Mouse (Mus musculus): ENCODE results near the gene Myo6.
A peak's percentile ranks its signal among the peaks of the same experiment; 100 is the strongest.

GRCm38 (mm10) chr9:80342520-80342919 is 177.7 kb downstream of the Myo6 start:
- TF ChIP-seq CTCF (conservative IDR thresholded peaks at IDR 0.05 in 1 of 2, IDR thresholded peaks at IDR 0.05 in 1 of 2; ENCODE audit: low read depth in 2 of 2, low read length in 2 of 2) (no peak), CHD1 (IDR thresholded peaks at IDR 0.05; ENCODE audit: low read depth, low read length) (no peak), EP300 (IDR thresholded peaks at IDR 0.05; ENCODE audit: low read length) (no peak), TCF12 (IDR thresholded peaks at IDR 0.05; ENCODE audit: low read depth, low read length) (no peak), USF2 (conservative IDR thresholded peaks at IDR 0.05; ENCODE audit: low read depth, low read length) (no peak), MYC (IDR thresholded peaks at IDR 0.05; ENCODE audit: low read depth, low read length) (peak; percentile 60), POLR2A (IDR thresholded peaks at IDR 0.05; ENCODE audit: low read depth, low read length) (no peak), ZNF384 (IDR thresholded peaks at IDR 0.05; ENCODE audit: low read depth, low read length) (no peak), USF1 (IDR thresholded peaks at IDR 0.05; ENCODE audit: low read depth, low read length) (no peak), UBTF (IDR thresholded peaks at IDR 0.05; ENCODE audit: low read depth, low read length) (no peak)

Data from CH12.LX (cell line).